Mouse (Mus musculus) urinary bladder, postnatal 4 days (tissue): ENCODE measurements around the gene Tbc1d1.

Experiments used
- DNase-seq, 2 experiments: peaks; one replicate each; pipeline ENCODE4 v3.0.0; 2021 to 2022; ENCODE audit warnings: low spot score in 2 of 2

Gene Tbc1d1

DNA sequence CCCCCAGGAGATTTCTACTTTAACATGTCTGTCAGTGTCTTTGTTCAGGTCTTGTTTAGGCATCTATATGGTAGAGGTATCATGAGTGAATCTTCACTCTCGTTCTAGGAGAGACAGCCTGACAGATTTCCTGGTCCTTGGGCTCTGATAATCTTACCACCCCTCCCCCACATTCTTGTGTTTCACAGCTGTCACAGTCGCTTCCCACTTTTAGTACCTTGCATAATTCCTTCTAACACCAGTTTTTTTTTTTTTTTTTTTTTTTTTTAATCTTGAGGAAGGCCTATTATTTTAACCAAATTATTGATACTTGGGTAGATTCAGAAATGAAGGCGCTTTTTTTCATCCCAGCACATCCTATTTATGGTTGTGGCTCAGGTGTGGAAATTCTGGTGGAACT is 81.6 kb downstream of the Tbc1d1 start:
- no peak for DNase-seq

DNA sequence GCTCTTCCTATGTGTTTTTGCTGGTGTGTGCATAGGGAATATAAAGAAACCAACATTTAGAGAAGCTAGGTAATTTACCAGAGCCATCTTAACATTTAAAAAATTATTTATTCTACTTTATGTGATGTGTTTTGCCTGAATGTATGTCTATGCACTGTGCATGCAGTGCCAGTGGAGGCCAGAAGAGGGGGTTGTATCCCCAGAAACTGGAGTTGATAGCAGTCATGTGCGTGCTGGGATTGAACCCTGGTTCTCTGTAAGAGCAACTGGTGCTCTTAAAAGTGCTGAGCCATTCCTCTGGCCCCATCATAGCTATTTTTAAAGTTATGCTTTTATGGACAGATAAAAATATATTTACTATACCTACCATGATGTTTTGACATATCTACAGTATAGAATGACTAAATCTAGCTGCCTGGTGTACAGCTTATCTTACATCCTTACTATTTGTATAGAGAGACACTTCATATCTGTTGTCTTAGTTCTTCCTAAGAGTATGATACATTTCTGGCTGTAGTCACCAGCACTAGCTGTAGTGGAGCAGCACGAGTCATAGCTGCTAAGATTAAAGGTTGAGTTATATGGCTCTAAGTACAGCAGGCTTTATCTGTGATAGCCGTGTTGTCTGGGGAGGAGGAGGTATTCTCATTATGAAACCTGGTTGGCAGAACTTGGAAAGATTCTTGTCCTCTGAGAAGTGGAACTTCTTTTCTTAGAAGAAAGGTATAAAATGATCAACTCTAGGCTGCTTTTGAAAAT is 83.0 kb downstream of the Tbc1d1 start:
- no peak for DNase-seq

DNA sequence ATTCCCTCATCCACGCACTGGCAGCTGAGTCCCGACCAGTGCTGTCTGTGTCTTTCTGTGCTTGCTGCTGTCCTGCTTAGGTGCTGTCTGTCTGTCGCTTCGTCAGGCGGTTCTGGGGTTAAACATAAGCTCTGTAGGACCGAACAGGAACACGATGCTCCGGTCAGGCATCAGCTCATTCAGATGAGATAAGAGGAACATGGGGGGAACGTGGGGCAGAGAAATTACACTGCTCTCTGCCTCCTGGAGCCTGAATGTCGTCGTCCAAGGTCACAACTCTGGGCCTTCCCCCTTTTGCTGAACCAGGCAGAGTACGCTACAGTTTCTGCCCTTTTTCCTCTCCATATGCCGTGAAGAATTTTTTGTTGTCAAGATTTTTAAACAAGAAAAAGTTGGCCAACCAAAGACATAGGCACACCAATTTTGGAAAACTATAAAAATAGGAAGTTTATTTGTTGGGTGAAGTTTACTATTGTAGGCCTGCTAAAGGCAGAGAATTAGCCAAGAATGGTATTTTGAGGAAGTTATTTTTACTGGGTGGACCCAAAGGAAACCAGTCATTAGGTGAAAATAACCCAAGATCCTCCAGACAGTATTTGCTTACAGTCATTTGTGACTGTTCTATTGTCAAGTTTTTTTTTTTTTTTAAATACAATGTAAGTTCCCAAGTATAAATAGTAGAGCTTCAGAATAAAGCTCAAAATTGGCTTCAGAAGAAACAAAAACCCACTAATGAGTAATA is 85.0 kb downstream of the Tbc1d1 start:
- no peak for DNase-seq

DNA sequence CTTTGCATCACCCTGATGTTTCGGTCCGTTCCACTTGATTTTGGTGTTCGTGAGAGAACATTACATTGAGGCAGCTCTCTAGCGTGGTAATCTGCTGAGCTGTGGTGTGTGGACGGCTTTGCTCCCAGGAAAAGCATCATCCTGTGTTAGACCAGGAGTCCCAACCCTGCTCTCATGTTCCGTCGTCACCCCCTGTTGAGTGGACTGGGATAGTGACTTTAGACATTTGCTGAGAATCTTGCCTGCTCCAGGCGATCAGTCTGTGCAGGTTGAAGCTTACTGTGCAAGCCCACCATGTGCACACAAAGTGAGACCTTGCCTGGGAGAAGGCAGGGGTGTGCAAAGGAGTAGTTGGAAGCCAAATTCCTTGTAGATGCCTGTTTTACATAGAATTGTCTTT is 85.8 kb downstream of the Tbc1d1 start:
- DNase-seq, result no peak

DNA sequence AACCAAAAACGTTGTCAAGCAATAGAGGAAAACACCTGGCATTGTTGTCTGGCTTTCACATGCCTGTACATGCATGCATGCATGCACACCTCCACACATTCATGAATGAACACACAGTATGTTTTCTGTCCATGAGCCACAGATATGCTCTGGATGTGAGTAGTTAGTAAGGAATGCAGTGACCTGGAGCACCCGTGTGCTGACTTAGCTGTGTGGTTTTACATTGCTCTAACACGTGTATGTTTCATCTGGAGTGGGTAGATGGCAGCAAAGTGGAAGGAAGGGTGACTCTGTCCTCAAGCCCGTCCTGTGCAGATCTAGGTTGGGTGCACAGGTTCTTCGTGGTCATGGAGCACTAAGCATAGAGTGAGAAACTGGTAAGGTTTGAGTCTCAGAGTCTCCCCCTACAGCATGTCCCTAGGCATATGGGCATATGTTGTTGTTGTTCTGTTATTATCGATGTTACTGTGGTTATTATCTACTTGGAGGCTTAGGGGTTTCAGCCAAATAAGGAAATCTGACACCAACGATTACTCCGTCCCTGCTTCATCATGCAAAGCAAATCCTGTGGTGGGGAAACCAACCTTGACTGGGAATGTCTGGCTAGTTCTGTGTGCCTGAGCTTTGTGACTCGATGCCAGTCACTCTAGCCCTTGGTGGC is 86.8 kb downstream of the Tbc1d1 start:
- no peak for DNase-seq

DNA sequence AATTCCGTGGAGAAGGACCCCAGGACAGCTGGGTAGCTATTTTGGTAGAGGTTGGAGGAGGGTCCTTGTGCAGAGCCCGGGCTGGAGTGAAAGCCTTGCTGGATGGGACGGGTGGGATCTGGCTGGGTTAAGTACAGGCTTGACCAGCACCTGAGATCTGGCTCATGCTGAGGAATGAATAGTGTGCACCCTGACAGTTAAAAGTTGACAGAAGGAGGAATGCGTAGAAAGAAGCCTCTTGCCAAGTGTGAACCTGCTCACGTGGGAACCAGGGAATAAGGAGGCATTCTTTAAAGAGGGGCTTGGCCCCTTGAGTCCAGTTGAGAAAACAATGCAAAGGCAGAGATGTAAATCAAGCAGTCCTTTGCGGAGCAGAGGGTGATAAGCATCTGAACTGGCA is 87.6 kb downstream of the Tbc1d1 start:
- DNase-seq, result no peak

DNA sequence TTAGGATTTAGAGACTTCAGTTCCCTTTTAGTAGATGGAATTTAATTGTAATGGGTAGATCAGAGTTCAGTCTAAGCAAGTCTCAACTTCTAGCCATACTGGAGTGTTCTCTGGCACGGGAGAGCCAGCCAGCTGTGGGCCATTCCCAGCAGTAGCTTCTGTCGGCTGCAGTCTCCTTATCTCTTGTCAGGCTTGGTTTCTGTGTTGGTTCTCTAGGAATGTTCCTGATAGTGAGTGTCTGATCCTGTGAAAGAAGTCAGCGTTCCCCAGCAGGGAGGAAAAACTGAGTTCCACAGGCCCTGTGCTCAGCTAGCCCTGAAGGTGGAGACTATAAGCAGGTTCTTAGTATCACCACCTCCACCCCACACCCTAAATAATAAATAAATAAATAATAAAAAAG is 88.2 kb downstream of the Tbc1d1 start:
- no peak for DNase-seq

DNA sequence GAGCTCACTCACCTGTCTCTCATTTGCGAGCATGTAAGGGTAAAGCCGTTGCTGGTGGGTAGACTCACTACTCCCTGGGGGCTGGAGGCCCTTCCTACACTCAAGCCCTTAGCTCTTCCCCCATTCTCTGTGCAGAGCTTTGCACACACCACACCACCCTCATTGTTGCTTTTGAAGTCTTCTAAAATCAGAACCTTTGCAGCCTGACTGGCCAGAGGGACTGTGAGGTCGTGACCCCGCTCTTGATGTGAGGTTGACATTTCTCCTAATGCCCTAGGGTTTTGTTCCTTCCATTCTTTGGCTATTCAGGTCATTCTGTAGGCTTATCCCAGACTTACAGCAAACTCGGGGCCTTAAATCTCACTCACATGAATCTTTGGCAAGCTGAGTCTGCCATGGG is 88.6 kb downstream of the Tbc1d1 start:
- DNase-seq, result no peak

DNA sequence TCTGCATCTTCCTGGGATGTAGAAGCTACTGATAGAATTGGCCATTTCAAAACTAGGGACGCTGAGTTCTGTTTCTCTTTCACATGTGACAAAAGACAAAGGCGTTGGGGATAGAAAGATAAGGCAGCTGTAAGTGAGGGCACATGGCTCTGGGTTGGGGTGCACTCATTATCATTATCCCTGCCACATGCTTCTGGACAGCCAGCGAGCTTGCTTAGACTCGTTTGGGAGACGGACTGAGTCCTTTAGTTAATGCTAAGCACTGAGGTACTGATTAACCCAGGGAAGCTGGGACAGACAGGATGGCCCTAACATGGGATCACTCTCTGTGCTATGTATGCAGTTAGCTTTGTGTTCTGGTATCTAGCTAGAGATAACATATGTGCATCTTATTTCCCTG is 95.3 kb downstream of the Tbc1d1 start:
- DNase-seq, result no peak

DNA sequence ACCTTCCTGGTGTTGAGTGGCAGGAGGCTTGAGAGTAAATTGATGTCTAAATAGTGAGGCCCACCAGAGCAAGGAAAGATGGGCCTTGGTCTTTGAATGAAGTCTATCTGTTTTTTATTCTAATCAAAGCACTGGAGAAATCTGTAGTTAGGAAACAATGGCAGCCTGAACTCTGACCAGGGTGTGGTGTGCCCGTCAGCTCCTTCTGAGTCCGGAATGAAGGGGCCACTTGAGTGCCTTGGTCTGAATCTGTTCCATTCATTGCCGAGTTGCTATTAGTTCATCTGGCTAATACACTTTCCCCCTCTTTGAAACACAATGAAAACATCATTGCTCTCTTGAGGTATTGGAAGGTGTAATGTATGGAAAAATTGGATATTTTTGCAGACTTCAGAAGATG is 98.2 kb downstream of the Tbc1d1 start:
- DNase-seq, result no peak

DNA sequence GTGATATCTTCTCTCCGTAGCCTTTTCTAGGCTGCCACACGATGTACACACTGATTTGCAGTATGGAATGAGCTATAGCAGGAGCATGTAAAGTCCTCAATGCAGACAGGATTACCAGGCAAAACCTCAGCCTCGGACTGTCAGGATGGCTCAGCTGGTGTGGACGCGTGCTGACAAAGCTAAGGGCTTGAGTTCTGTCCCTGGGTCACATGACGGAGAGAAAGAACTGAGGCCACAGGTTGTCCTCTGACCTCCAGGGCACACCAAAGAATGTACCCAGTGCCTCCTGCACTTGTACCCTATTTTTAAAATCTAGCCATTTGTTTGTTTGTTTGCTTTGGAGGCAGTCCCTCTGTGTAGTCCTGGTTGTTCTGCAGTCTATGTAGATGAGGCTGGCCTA is 98.9 kb downstream of the Tbc1d1 start:
- no peak for DNase-seq

DNA sequence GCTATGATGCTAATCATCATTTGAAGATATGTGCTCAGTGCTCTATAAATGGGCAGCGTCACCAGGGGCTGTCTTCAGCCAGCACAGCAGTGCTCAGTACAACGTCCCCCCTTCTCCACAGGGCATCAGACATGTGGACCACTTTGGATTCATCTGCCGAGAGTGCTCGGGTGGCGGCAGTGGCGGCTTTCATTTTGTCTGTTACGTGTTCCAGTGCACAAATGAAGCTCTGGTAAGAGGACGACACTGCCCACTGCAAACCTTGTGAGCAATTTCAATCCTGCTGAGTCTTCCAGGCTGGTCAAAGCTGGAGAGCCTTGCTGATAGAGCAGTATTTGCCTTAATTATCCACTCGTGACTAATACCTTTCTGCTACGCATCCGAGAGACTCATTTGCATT is 107.2 kb downstream of the Tbc1d1 start:
- no peak for DNase-seq

DNA sequence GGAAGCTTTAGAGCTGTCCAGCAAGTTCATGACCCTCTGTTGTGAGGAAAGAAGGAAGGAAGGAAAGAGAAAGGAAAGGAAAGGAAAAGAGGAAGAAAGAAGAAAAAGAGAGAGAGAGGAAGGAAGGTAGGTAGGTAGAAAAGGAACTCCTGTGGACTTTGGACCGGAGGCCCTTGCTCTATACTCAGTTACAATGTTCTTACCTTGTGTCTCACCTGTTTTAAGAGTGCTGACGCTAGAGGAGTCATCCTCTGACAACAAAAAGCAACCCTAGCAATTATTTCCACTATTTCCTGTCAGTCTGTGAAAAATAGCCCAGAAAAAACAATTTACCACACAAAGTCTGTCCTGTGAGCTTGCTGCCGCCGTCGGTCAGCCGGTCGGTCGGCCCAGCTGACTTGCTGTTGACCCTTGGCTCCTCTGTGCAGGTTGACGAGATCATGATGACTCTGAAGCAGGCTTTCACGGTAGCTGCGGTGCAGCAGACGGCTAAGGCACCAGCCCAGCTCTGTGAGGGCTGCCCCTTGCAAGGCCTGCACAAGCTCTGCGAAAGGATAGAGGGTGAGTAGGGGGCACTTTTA is 107.9 kb downstream of the Tbc1d1 start:
- DNase-seq, result no peak

DNA sequence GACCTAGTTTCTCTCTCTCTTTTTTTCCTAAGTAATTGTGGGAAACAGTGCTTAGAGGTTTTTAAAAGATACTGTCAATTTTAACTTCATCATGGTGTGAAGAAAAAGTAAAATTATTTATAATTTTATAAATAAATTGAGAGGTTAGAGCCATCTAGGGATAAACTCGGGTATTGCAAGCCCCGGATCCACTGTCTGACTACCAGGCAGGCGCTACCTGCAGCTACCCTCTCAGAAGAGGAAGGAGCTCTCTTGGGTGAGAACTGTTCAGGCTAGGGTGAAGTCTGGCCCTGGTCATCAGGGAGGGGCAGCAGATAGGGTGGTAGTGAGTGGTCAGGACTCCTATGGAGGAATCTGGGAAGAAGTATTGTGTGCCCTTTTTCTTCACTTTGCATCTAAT is 109.0 kb downstream of the Tbc1d1 start:
- DNase-seq, result no peak

DNA sequence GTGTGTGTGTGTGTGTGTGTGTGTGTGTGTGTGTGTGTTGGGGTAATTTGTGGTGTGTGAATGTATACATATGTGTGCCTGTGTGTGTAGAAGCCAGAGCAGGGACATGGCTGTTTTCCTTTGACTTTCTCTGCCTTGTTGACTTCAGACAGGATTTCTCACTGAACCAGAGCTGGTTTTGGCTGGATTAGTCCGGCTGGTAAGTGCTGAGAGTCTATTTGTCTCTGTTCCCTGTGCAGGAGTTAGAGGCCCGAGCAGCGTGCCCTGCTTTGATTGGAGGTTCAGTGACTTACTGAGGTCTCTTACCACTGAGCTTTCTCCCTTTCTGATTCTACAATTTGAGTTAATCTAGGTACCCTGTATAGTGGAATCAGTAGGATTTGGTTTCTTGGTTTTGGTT is 109.8 kb downstream of the Tbc1d1 start:
- DNase-seq, result no peak

DNA sequence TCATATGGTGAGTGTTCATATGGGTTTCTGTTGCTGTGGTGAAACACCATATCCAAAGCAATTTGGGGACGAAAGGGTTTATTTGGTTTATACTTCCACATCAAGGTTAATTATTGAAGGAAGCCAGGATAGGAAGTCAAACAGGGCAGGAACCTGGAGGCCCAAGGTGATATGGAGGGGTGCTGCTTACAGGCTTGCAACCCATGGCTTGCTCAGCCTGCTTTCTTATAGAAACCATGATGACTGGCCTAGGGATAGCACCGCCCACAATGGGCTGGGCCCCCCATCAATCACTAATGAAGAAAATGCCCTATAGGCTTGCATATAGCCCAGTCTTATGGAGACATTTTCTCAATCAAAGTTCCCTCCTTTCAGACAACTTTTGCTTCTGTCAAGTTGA is 110.4 kb downstream of the Tbc1d1 start:
- no peak for DNase-seq

DNA sequence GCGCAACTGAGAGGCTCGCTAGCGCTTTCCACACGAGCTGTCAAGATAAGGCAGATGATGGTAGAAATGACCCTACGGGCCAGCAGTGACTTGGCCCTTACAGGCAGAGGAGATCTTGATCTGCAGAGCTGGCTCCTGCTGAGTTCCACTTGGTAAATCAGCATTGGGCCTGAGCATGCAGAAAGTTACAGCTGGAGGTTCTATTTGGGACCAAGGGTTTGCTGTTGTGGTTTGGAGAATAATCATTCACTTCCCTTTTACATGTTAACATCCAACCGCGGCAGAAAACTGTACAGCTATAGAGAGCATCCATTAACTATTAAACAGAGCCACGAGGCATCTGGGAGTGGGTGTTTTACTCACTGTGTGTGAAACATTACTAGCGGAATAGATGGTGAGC is 111.2 kb downstream of the Tbc1d1 start:
- no peak for DNase-seq

DNA sequence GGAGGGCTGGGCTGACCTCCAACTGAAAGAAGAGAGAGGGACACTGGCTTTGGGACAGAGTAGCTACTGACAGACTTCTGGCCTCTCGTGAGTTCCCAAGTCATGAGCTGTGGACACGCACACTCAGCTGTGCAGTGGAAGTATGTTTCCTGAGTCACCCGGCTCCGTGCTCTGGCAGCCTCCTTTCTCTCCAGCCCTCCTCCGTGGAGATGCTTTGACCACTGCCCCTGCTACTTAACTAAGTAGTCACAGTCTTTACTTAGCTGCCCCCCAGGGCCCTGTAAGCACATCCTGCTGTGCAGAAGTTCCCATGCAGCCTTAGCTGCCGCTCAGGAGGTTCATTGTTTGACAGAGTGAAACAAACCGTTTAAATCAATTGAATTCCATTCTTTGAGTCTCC is 113.6 kb downstream of the Tbc1d1 start:
- DNase-seq, result no peak

DNA sequence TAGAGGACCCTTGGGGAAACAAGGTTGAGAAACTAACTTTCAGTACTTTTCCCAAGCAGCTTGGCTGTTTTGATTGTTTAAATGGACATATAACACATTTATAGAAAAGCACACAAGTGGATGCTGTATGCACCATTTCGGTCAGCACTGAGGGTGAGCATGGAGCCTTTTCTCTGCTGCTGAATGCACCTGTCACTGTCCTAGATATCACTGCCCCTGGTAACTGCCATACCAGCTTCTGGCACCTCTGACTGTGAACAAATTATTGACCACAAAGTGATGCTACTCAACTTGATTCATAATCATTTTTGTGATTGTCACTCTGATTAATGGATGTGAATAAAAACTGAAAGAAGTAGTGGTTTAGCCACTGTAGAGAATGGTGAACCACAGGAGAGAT is 117.4 kb downstream of the Tbc1d1 start:
- DNase-seq, result no peak

DNA sequence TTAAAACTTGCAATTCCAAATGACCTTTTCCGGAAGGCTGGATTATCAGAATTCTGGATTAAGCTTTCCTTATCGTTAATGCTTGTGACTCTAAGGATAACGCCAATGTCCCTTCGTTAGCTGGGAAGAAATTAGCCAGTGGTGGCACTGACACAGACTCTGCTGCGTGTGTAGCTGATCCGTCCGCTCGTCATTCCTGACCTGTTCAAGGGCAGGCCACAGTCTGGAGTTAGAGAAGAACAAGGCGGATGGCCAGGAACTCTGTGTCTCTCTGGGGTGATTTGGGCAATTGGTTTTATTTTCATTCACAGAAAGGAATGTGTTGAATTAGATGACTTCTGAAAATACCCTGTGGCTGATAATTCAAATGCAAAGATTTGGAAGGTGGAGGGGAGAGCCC is 118.2 kb downstream of the Tbc1d1 start:
- no peak for DNase-seq

DNA sequence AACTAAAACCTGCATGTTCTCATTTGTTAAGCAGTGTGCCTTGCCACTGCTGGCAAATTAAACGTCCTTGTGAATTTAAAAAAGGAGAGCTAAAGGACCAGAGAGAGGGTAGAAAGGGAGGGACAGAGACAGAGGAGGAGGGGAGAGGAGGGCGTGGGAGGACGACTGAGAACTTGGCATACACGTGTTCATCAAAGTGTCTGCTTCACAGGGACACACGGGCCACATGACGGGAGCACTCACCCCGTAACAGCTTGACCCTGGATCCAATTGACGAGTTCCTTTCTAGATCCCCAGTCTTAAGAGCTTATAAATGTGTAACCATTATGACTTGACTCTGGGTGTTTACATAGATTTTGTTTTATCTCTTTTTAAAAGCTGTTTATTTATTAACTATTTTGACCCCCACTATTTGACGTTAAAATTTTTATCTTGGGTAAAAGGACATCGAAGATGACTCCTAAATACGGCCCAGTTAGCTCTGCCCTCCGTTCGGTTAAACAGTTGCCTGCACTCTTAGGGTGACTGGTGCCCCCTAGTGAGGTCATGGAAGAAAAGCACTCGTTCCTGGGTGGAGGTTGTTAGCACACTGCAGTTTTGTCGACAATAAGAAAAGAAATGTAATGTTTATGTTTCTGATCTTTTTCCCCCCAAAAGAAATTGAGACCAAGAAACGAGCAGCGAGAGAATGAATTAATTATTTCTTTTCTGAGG is 118.8 kb downstream of the Tbc1d1 start:
- no peak for DNase-seq

DNA sequence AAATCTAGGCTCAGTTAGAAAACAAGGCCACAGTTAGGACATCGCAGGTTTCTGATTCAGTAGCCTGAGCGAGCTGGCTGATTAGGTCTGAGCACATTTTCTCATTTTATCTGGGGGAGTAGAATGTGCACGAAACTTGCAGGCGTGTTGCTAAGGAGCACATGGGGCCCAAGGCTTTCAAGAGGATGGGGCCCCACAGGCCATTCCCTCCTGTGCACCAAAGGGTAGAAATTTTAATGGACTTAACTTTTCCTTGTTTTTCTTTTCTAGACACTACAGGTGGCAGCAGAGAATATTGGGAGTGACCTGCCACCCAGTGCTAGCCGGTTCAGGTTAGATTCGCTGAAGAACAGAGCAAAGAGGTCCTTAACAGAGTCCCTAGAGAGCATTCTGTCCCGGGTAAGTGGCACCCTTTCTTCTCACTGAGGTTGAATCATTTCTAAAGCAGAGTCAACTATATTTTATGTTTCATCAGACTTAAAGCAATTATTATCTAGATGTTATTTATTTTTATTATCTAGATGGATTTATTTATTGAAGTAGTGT is 121.6 kb downstream of the Tbc1d1 start:
- no peak for DNase-seq
